Mouse (Mus musculus) hindbrain, embryonic 14.5 days (tissue): ENCODE measurements around the gene Mapk9. TPM values are rescaled to one million over a fixed set of nuclear protein-coding genes. Genes with fewer than 3 reads are reported as not detected.
"Not testable (repeated sequence)": the region's sequence is repeated elsewhere in the genome, so short reads cannot be mapped to it uniquely, and the experiment has no call there.

Experiments
- ATAC-seq: fragments of 200-750 bp; cut with Nextera tagmentation; 2 replicates; pipeline ENCODE4 v1.8.0; 2017; ENCODE audit warnings: moderate number of reproducible peaks, mild to moderate bottlenecking, moderate TSS enrichment, moderate library complexity; ENCODE audit not compliant: low FRiP score
- DNase-seq: peaks from one replicate; pipeline ENCODE4 v3.0.0-alpha.2; 2015; ENCODE audit warnings: low spot score
- H3K27ac ChIP-seq: fragments of 300-500 bp; sonication (generic); 2 replicates; pipeline ENCODE4 v1.5.1; 2014; ENCODE audit warnings: mild to moderate bottlenecking, moderate library complexity
- H3K27me3 ChIP-seq: fragments of 300-500 bp; sonication (generic); 2 replicates; pipeline ENCODE4 v1.6.1; 2014; ENCODE audit warnings: mild to moderate bottlenecking, low read length, mixed read lengths; ENCODE audit not compliant: control insufficient read depth, insufficient read depth
- H3K36me3 ChIP-seq: fragments of 300-500 bp; sonication (generic); replicated peaks from 2 replicates; pipeline ENCODE4 v1.6.1; 2014; ENCODE audit not compliant: control insufficient read depth, insufficient read depth
- H3K4me1 ChIP-seq: fragments of 300-500 bp; sonication (generic); replicated peaks from 2 replicates; pipeline ENCODE4 v1.6.1; 2014; ENCODE audit warnings: antibody characterized with exemption, low read length, mixed read lengths; ENCODE audit not compliant: control insufficient read depth, insufficient read depth
- H3K4me2 ChIP-seq: fragments of 300-500 bp; sonication (generic); replicated peaks from 2 replicates; pipeline ENCODE4 v1.6.1; 2014; ENCODE audit warnings: mild to moderate bottlenecking, moderate library complexity
- H3K4me3 ChIP-seq: fragments of 300-500 bp; sonication (generic); replicated peaks from 2 replicates; pipeline ENCODE4 v1.5.1; 2014; ENCODE audit warnings: mild to moderate bottlenecking, low read length
- H3K9ac ChIP-seq: fragments of 300-500 bp; sonication (generic); 2 replicates; pipeline ENCODE4 v1.6.1; 2014
- H3K9me3 ChIP-seq: fragments of 300-500 bp; sonication (generic); 2 replicates; pipeline ENCODE4 v1.6.1; 2016; ENCODE audit warnings: low read length; ENCODE audit not compliant: control insufficient read depth
- WGBS: fragments of 180-500 bp; shearing (Covaris S2); extraction: QIAGEN DNeasy Blood & Tissue Kit; methylation state at CpG from one replicate; pipeline ENCODE4 v1.1.7; 2014; 5-methylcytosine and 5-hydroxymethylcytosine counted together
- polyA plus RNA-seq: library from polyadenylated mRNA; unstranded; fragments of >200 nt; fragmentation: Nextera tagmentation; extraction: Ambion mirVana; gene quantifications from 2 replicates; pipeline ENCODE4 v1.2.1, GENCODE M21; 2014

Mapk9 gene
- 86.6 and 94.9 TPM in 2 replicates for polyA plus RNA-seq

DNA sequence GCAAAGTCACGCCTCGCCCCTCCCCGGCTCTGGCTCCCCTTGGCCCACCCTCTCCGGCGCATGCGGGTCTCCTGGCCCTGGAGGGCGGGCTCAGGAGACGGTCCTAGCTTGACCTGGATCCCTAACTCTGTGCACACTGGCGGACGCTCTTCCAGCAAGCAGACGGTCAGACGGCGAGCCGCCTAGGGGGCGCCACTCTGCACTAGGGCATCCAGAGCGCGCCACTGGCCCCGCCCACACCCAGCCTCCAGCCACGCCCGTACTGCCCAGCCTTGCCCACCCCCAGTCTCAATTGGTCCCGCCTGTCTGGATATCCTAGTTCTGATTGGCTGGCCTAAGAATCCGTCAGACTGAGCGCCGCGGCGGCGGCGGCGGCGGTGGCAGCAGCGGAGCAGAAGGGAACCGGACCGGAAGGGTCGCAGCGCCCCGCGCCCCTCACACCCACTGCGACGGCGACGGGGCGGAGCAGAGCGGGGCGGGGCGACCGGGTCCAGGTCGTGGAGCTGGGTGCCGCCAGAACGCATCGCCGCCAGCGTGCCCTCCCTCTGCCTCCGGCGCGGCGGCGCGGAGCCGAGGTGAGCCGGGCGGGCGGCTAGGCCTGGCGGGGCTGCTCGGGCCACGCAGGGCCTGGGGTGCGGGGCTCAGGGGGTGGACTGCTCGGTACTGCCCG, at the start of gene Mapk9:
Mapk9 (plus strand) TSS at position 351 of the 670 bp plus-strand sequence.
- peak; percentile 98 for ATAC-seq
- H3K27ac ChIP-seq: peak within 1 kb of the TSS; percentile 77
- H3K27me3 ChIP-seq: no peaks in the 10 kb centered on the region
- WGBS: under 1% methylated on average over 64 of the region's 68 CpGs
- peaks cover 16% of the 10 kb centered on the region for H3K4me1 ChIP-seq
- H3K4me2 ChIP-seq: peak within 1 kb of the TSS; percentile 67
- peak within 1 kb of the TSS; percentile 58 for H3K4me3 ChIP-seq
- peaks cover 11% of the 10 kb centered on the region; the same call in 1 of the 2 replicates for H3K36me3 ChIP-seq
- DNase-seq: peak; percentile 93
- peak within 1 kb of the TSS; percentile 83 for H3K9ac ChIP-seq
- no peaks in the 10 kb centered on the region for H3K9me3 ChIP-seq

GRCm38 (mm10) chr11:49798931-49799330, 47.6 kb upstream of the Mapk9 start:
- DNase-seq (no peak), ATAC-seq (no peak)
- Histone ChIP-seq H3K27ac (no peak overlapping the region), H3K27me3 (peaks cover 6% of the 10 kb centered on the region; the same call in 1 of the 2 replicates), H3K4me1 (peaks cover 14% of the 10 kb centered on the region; the same call in 1 of the 2 replicates), H3K36me3 (no peaks in the 10 kb centered on the region), H3K9ac (no peak overlapping the region), H3K4me3 (no peak overlapping the region), H3K4me2 (no peak overlapping the region), H3K9me3 (no peaks in the 10 kb centered on the region)
- 82% methylated on average over 6 of the region's 6 CpGs for WGBS

- Histone ChIP-seq H3K4me2 (no peak overlapping the region), H3K9ac (no peak overlapping the region), H3K27ac (no peak overlapping the region), H3K9me3 (no peaks in the 10 kb centered on the region), H3K4me3 (no peak overlapping the region), H3K36me3 (no peaks in the 10 kb centered on the region), H3K4me1 (no peaks in the 10 kb centered on the region), H3K27me3 (no peaks in the 10 kb centered on the region)
- DNase-seq (no peak), ATAC-seq (no peak)
- WGBS: 77% methylated on average over 4 of the region's 4 CpGs
Measured at GRCm38 (mm10) chr11:49801516-49801915, 45.0 kb upstream of the Mapk9 start.

DNA sequence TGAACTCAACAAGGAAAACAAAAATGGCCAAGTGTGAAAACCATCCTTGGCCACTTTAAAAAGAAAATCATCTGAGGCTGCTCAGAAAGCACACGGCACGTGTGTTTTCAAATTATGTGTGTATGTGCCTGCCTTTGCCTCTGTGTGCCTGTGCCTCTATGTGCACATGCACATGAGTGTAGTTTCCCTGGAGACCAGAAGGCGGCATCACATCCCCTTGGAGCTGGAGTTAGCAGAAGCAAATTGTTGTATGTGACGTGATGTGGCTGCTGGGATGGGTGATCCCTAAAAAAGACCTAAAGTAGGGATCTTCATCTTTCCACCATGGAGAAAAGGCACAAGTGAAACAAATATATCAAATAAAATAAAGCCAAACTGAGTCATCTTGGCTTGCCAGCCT, 42.8 kb upstream of the Mapk9 start:
- ATAC-seq: no peak
- H3K4me3 ChIP-seq: no peak overlapping the region
- H3K27me3 ChIP-seq: no peaks in the 10 kb centered on the region
- H3K4me1 ChIP-seq: no peaks in the 10 kb centered on the region
- no peak overlapping the region for H3K27ac ChIP-seq
- H3K36me3 ChIP-seq: no peaks in the 10 kb centered on the region
- no peak overlapping the region for H3K4me2 ChIP-seq
- no peaks in the 10 kb centered on the region for H3K9me3 ChIP-seq
- no peak for DNase-seq
- no peak overlapping the region for H3K9ac ChIP-seq
- 96% methylated on average over 4 of the region's 4 CpGs for WGBS

DNA sequence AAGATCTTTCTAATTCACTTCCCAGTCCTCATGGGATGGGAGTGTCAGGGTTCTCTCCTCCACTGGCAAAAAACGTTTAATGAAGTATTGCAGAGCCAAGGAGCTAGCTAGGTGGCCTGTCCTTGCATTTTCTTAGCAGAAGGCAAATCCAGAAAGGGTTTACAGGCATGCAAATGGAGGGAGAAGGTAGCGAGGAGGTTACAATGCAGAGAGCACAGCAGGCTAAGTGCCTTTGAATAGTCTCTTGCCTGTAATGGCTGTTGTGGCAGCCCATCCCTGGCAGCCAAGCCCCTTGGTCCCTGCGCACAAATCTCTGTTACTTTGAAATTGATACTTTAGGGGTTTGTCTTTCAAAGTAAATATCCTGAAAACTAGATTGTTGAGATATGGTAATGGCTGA, 40.3 kb upstream of the Mapk9 start:
- WGBS: 32% methylated on average over 3 of the region's 3 CpGs

GRCm38 (mm10) chr11:49808946-49809345, 37.6 kb upstream of the Mapk9 start:
- 93% methylated on average over 9 of the region's 9 CpGs for WGBS
- no peaks in the 10 kb centered on the region for H3K27me3 ChIP-seq
- ATAC-seq: no peak

More for the DNA sequence above, 40.3 kb upstream of the Mapk9 start:
- Histone ChIP-seq H3K27ac (no peak overlapping the region), H3K27me3 (no peaks in the 10 kb centered on the region), H3K36me3 (0 out of 2 replicates have a peak, but pooled peaks cover 8% of the 10 kb centered on the region), H3K9me3 (no peaks in the 10 kb centered on the region), H3K4me2 (no peak overlapping the region), H3K4me3 (no peak overlapping the region), H3K4me1 (no peaks in the 10 kb centered on the region), H3K9ac (no peak overlapping the region)
- ATAC-seq (no peak), DNase-seq (no peak)

DNA sequence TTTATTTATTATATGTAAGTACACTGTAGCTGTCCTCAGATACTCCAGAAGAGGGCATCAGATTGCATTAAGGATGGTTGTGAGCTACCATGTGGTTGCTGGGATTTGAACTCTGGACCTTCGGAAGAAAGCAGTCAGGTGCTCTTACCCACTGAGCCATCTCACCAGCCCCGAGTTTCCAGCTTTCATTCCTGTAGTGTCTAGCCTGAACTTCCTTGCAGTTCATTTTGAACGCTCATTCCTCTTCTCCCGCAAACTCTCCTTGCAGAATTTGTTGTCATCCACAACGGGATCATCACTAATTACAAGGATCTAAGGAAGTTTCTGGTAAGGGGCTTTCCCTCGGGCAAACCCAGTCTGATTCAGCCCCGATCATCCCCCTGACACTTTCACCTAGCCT, 35.9 kb upstream of the Mapk9 start:
- not testable (repeated sequence) for ATAC-seq, DNase-seq, H3K4me3 ChIP-seq, H3K9ac ChIP-seq, H3K4me1 ChIP-seq, H3K4me2 ChIP-seq, H3K27ac ChIP-seq, H3K27me3 ChIP-seq, H3K9me3 ChIP-seq, H3K36me3 ChIP-seq
- WGBS: 88% methylated on average over 7 of the region's 7 CpGs

More at GRCm38 (mm10) chr11:49808946-49809345, 37.6 kb upstream of the Mapk9 start:
- DNase-seq: no peak
- Histone ChIP-seq H3K9me3 (no peaks in the 10 kb centered on the region), H3K36me3 (0 out of 2 replicates have a peak, but pooled peaks cover 8% of the 10 kb centered on the region), H3K9ac (no peak overlapping the region), H3K27ac (no peak overlapping the region), H3K4me1 (no peaks in the 10 kb centered on the region), H3K4me2 (no peak overlapping the region), H3K4me3 (no peak overlapping the region)

DNA sequence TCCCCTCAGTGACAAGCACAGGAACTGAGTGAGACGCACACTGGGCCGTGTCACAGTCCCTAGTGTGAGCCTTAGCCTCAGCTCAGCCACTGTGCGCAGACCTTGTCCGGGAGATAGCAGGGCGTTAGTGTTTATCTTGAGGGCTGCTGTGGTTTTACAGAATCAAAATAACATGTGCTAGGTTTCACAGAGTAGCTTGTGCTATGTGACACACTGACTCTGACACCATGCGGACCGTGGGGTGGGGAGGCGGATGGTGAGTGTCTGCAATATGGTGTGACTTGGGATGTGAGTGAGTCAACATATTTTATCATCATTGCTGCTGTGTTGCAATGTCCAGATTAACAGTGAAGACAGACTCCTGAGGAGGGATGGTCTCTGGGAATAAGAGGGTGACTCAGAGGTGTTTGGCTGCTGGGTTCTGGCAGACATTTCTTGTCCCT, 35.4 kb upstream of the Mapk9 start:
- 95% methylated on average over 8 of the region's 8 CpGs for WGBS

DNA sequence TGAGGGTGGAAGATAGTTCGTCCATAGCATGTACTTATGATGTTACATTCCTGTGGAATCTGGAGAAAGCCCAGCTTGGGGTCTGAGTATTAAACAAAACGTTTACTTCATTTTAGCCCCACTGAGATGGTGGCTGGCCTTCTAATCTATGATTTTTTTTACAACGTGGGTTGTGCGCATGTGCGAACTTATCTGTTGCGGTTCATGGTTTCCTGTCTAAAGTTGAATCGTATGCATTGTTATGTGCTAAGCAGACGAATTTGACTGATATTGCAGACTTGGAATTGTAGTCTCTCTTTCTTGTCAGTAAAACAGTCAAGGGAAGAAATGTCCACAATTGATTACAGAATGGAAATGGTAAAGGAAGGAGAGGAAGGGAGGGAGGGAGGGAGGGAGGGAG, 34.7 kb upstream of the Mapk9 start:
- ATAC-seq (no peak), DNase-seq (no peak)
- H3K27ac ChIP-seq: no peak overlapping the region
- no peaks in the 10 kb centered on the region for H3K9me3 ChIP-seq
- WGBS: 89% methylated on average over 8 of the region's 8 CpGs
- H3K4me3 ChIP-seq: no peak overlapping the region
- no peak overlapping the region for H3K9ac ChIP-seq
- no peaks in the 10 kb centered on the region for H3K4me1 ChIP-seq
- no peak overlapping the region for H3K4me2 ChIP-seq
- H3K36me3 ChIP-seq: 0 out of 2 replicates have a peak, but pooled peaks cover 8% of the 10 kb centered on the region
- no peaks in the 10 kb centered on the region for H3K27me3 ChIP-seq

More for the DNA sequence above, 35.4 kb upstream of the Mapk9 start:
- no peak for DNase-seq
- Histone ChIP-seq H3K4me3 (no peak overlapping the region), H3K27me3 (no peaks in the 10 kb centered on the region), H3K4me1 (no peaks in the 10 kb centered on the region), H3K9me3 (no peaks in the 10 kb centered on the region), H3K36me3 (0 out of 2 replicates have a peak, but pooled peaks cover 8% of the 10 kb centered on the region), H3K27ac (no peak overlapping the region), H3K9ac (no peak overlapping the region), H3K4me2 (no peak overlapping the region)
- ATAC-seq: no peak
